Mouse (Mus musculus): ENCODE results near the gene AI661453. TPM values are rescaled to one million over a fixed set of nuclear protein-coding genes. Genes with fewer than 3 reads are reported as not detected.

Gene AI661453
- total and polyA plus RNA-seq, 3 experiments = not detected

- no peak for DNase-seq (ENCODE audit: extremely low read depth)
- TF ChIP-seq NRF1 (IDR thresholded peaks at IDR 0.05; ENCODE audit: low read depth, low read length) (no peak), HCFC1 (IDR thresholded peaks at IDR 0.05; ENCODE audit: low read depth, low read length) (no peak), MAX (IDR thresholded peaks at IDR 0.05; ENCODE audit: low read length) (no peak), SIN3A (IDR thresholded peaks at IDR 0.05; ENCODE audit: low read length) (no peak), NELFE (IDR thresholded peaks at IDR 0.05; ENCODE audit: low read depth, low read length) (no peak), JUND (conservative IDR thresholded peaks at IDR 0.05; ENCODE audit: low read depth, low read length) (no peak), ZNF384 (IDR thresholded peaks at IDR 0.05; ENCODE audit: low read depth, low read length) (no peak), MEF2A (IDR thresholded peaks at IDR 0.05; ENCODE audit: borderline replicate concordance, low read depth, low read length) (no peak), TBP (conservative IDR thresholded peaks at IDR 0.05; ENCODE audit: low read depth, low read length) (no peak), MAFK (IDR thresholded peaks at IDR 0.05; ENCODE audit: insufficient replicate concordance, low read length) (no peak), RCOR1 (conservative IDR thresholded peaks at IDR 0.05; ENCODE audit: low read depth, low read length) (no peak), EP300 (IDR thresholded peaks at IDR 0.05; ENCODE audit: low read length) (no peak), POLR2AphosphoS2 (IDR thresholded peaks at IDR 0.05; ENCODE audit: low read depth, low read length) (no peak)
- no peaks in the 10 kb centered on the region for H3K9me3 ChIP-seq (replicated peaks; ENCODE audit: low read length)
- dilution Hi-C loops (cut with MboI; ENCODE audit: extremely low pct_ligation_motif_present, extremely low pct_unique_long_range_greater_than_20kb, low sequenced_read_pairs) (no loop called here), in situ Hi-C loops (cut with MboI; ENCODE audit: low pct_ligation_motif_present, low pct_unique_long_range_greater_than_20kb, low sequenced_read_pairs) (no loop called here)
- H3K79me2 ChIP-seq (replicated peaks; ENCODE audit: control insufficient read depth, extremely low read depth, insufficient read depth, poor library complexity, severe bottlenecking) = peaks cover 6% of the 10 kb centered on the region; the same call in 1 of the 2 replicates
- peaks cover 10% of the 10 kb centered on the region for H3K27me3 ChIP-seq (replicated peaks)
- peaks cover 0 to 56% of the 10 kb centered on the region in 2 experiments; a peak in 3 of 4 replicates for H3K4me1 ChIP-seq (ENCODE audit: control insufficient read depth in 1 of 2, insufficient read depth in 2 of 2)
- H3K4me3 ChIP-seq (replicated peaks in 1 of 3; ENCODE audit: low read depth in 2 of 3, low read length in 2 of 3, poor library complexity in 1 of 3) = no peak overlapping the region
- H3K4me2 ChIP-seq (ENCODE audit: insufficient read depth, low read depth, poor library complexity, severe bottlenecking) = no peak overlapping the region
- H3K36me3 ChIP-seq (replicated peaks in 1 of 2; ENCODE audit: control insufficient read depth in 1 of 2, insufficient read depth in 1 of 2, low read length in 1 of 2) = peaks cover 6 to 18% of the 10 kb centered on the region in 2 experiments
- H3K9ac ChIP-seq (ENCODE audit: insufficient read depth, low read depth) = no peak overlapping the region
- no peak overlapping the region for H3K27ac ChIP-seq (ENCODE audit: insufficient read depth, low read depth)
Observed at GRCm38 (mm10) chr17:47504228-47504627, 67.8 kb downstream of the AI661453 start.

- H3K9ac ChIP-seq (ENCODE audit: insufficient read depth, low read depth) = peak within 1 kb of the TSS; percentile 11; the same call in 1 of the 2 replicates
- H3K4me1 ChIP-seq (ENCODE audit: control insufficient read depth in 1 of 2, insufficient read depth in 2 of 2) = peaks cover 3 to 59% of the 10 kb centered on the region in 2 experiments
- peak; percentile 31 for DNase-seq (ENCODE audit: extremely low read depth)
- peaks cover 4 to 13% of the 10 kb centered on the region in 2 experiments for H3K36me3 ChIP-seq (replicated peaks in 1 of 2; ENCODE audit: control insufficient read depth in 1 of 2, insufficient read depth in 1 of 2, low read length in 1 of 2)
- H3K4me3 ChIP-seq (replicated peaks in 1 of 3; ENCODE audit: low read depth in 2 of 3, low read length in 2 of 3, poor library complexity in 1 of 3) = peak within 1 kb of the TSS; percentile 43 to 51 (median 45)
- no peaks in the 10 kb centered on the region for H3K9me3 ChIP-seq (replicated peaks; ENCODE audit: low read length)
- H3K79me2 ChIP-seq (replicated peaks; ENCODE audit: control insufficient read depth, extremely low read depth, insufficient read depth, poor library complexity, severe bottlenecking) = peaks cover 6% of the 10 kb centered on the region; the same call in 1 of the 2 replicates
- peaks cover 10% of the 10 kb centered on the region for H3K27me3 ChIP-seq (replicated peaks)
- H3K27ac ChIP-seq (ENCODE audit: insufficient read depth, low read depth) = no peak within 1 kb of the TSS
- H3K4me2 ChIP-seq (ENCODE audit: insufficient read depth, low read depth, poor library complexity, severe bottlenecking) = peak within 1 kb of the TSS; percentile 72
- in situ Hi-C loops (cut with MboI; ENCODE audit: low pct_ligation_motif_present, low pct_unique_long_range_greater_than_20kb, low sequenced_read_pairs) = no loop called here
- TF ChIP-seq NELFE (IDR thresholded peaks at IDR 0.05; ENCODE audit: low read depth, low read length) (no peak), ELF1 (IDR thresholded peaks at IDR 0.05; ENCODE audit: low read depth, low read length) (peak; percentile 69), POLR2A (IDR thresholded peaks at IDR 0.05; ENCODE audit: low read depth, low read length) (0 out of 2 replicates have a peak, but pooled peaks have one; percentile 24)
- dilution Hi-C loops (cut with MboI; ENCODE audit: extremely low pct_ligation_motif_present, extremely low pct_unique_long_range_greater_than_20kb, low sequenced_read_pairs) = no loop called here
Observed at GRCm38 (mm10) chr17:47504941-47505346, 68.5 kb downstream of the AI661453 start, which contains the start of gene Ccnd3. Gene Ccnd3 (plus strand): TSS chr17:47505051.

Data from CH12.LX (cell line).